ENCODE assay signal across 8 mouse cellular contexts in the genomic region with DNA sequence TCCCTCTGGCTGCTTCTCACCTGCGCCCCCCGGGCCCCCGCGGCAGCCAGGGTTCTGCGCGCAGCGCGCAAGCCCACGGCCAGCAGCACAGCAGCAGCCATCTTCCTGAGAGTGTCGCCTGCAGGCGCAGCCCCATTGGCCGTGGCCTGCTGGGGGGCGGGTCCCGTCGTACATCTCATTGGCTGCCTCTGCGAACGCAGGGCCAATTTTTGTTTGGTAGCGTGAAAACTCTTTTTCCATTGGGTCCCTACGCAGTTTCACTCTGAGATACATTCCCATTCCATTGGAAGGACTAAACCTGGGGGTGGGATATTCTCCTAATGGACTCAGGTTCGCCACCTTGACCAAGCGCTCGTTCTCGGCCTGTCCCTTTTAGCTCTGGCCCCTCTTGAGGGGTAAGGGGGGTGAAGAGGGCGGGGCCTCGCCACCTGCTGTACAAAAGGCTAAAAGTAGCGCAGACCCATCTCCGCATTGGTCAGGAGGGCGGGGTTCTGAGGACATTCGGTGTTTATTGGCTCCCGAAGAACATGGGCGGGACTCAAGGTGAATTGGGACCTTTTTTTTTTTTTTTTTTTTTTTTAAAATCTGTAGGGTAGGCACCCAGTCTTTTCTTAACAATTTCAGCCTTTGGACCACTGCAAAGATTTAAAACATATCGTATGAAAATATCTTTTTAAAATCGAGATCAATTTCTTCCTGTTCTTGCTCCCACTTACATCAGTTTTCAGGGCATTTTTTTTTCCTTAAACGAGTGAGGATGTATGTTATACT. TPM values are rescaled to one million over a fixed set of nuclear protein-coding genes. Genes with fewer than 3 reads are reported as not detected.
DNase-seq lines count a peak whose midpoint lies in the region; ATAC-seq lines count a peak whose summit lies in the region.

A gene (minus strand): TSS at position 128 of the 771 bp plus-strand sequence.

- peak; percentile 99 for DNase-seq in ES-CJ7 (ENCODE audit: low read depth, low spot score)
- peak; percentile 98 for DNase-seq in cerebellum, adult 11 months
- peak; percentile 99 for DNase-seq in forebrain, embryonic 14.5 days (ENCODE audit: low spot score)
- peak; percentile 91 to 94 for DNase-seq in heart, postnatal 14 days
- DNase-seq in layer of hippocampus, adult 11-12 months (ENCODE audit: low spot score), result peak; percentile 95
- DNase-seq in lung, adult 18-20 months, result peak; percentile 97
- peak; percentile 95 for DNase-seq in testis, postnatal 14 days (ENCODE audit: low spot score)

- H3K4me2 ChIP-seq in forebrain, embryonic 14.5 days (ENCODE audit: low read length), result peak within 1 kb of the TSS; percentile 81
- peak within 1 kb of the TSS; percentile 86 for H3K4me2 ChIP-seq in neural tube, embryonic 15.5 days

- H3K36me3 ChIP-seq in forebrain, embryonic 14.5 days (ENCODE audit: control insufficient read depth, insufficient read depth, low read length), result no peaks in the 10 kb centered on the region
- H3K36me3 ChIP-seq in neural tube, embryonic 15.5 days, result no peaks in the 10 kb centered on the region

- no peaks in the 10 kb centered on the region for H3K27me3 ChIP-seq in forebrain, embryonic 14.5 days (replicated peaks; ENCODE audit: control insufficient read depth, insufficient read depth, low read length)
- peaks cover 8% of the 10 kb centered on the region; the same call in 1 of the 2 replicates for H3K27me3 ChIP-seq in neural tube, embryonic 15.5 days (replicated peaks)

- peaks cover 6% of the 10 kb centered on the region for H3K4me1 ChIP-seq in forebrain, embryonic 14.5 days (ENCODE audit: control insufficient read depth, insufficient read depth, low read length)
- H3K4me1 ChIP-seq in neural tube, embryonic 15.5 days, result peaks cover 25% of the 10 kb centered on the region

- peak within 1 kb of the TSS; percentile 86 for H3K27ac ChIP-seq in forebrain, embryonic 14.5 days (ENCODE audit: low read depth, low read length)
- peak within 1 kb of the TSS; percentile 96 for H3K27ac ChIP-seq in neural tube, embryonic 15.5 days (replicated peaks)

- WGBS in forebrain, embryonic 14.5 days, result under 1% methylated on average over 34 of the region's 34 CpGs
- WGBS in neural tube, embryonic 15.5 days, result 1% methylated on average over 34 of the region's 34 CpGs

- intact Hi-C loops in heart, postnatal 14 days (cut with DNase I), result no loop called here

- peak within 1 kb of the TSS; percentile 77 for H3K4me3 ChIP-seq in forebrain, embryonic 14.5 days (ENCODE audit: low read depth, low read length)
- H3K4me3 ChIP-seq in neural tube, embryonic 15.5 days (replicated peaks), result peak within 1 kb of the TSS; percentile 92

- ATAC-seq in forebrain, embryonic 14.5 days, result peak; percentile 99
- peak; percentile 95 for ATAC-seq in neural tube, embryonic 15.5 days (ENCODE audit: low FRiP score)

- peak within 1 kb of the TSS; percentile 89 for H3K9ac ChIP-seq in forebrain, embryonic 14.5 days (ENCODE audit: low read length)
- peak within 1 kb of the TSS; percentile 86 for H3K9ac ChIP-seq in neural tube, embryonic 15.5 days (replicated peaks)

- no peaks in the 10 kb centered on the region for H3K9me3 ChIP-seq in forebrain, embryonic 14.5 days (replicated peaks; ENCODE audit: control insufficient read depth, low read length)
- H3K9me3 ChIP-seq in neural tube, embryonic 15.5 days (replicated peaks), result no peaks in the 10 kb centered on the region

RNA-seq across cellular contexts. Expression of the gene that starts here (rescaled TPM):
- polyA plus RNA-seq in forebrain, embryonic 14.5 days (2014; fragmentation: Nextera tagmentation; extraction: Ambion mirVana), result 67.0 and 82.7 TPM in 2 replicates
- total RNA-seq in heart, postnatal 14 days (2021), result 100 to 1,000 TPM; 122 to 128 TPM
- polyA plus RNA-seq in neural tube, embryonic 15.5 days (2015; fragmentation: Nextera tagmentation; extraction: Ambion mirVana), result 77.5 and 78.9 TPM in 2 replicates

Comparison
In these comparisons a context has a peak if more than half of its experiments do, and no peak if none do; other contexts are left out.
1. Peak in every context shown above with its lines: DNase-seq, ATAC-seq, H3K4me3 ChIP-seq and H3K27ac ChIP-seq.